Mouse (Mus musculus): ENCODE measurements around the gene Stxbp5l. TPM values are rescaled to one million over a fixed set of nuclear protein-coding genes. Genes with fewer than 3 reads are reported as not detected.
A peak's percentile ranks its signal among the peaks of the same experiment; 100 is the strongest.
"Not testable (repeated sequence)": the region's sequence is repeated elsewhere in the genome, so short reads cannot be mapped to it uniquely, and the experiment has no call there.

Gene Stxbp5l
- polyA plus RNA-seq, 1 experiment from 2014 or later: 4.5 TPM

- Histone ChIP-seq H3K27ac (no peak overlapping the region), H3K4me1 (no peaks in the 10 kb centered on the region), H3K9ac (no peak overlapping the region), H3K4me2 (no peak overlapping the region), H3K4me3 (no peak overlapping the region), H3K9me3 (replicated peaks) (no peaks in the 10 kb centered on the region), H3K27me3 (no peaks in the 10 kb centered on the region), H3K36me3 (ENCODE audit: poor library complexity, severe bottlenecking) (no peaks in the 10 kb centered on the region)
- 95% methylated on average over 1 of the region's 1 CpGs for WGBS
- no peak for ATAC-seq
Measured at GRCm38 (mm10) chr16:37219151-37219550, 165.6 kb downstream of the Stxbp5l start.

GRCm38 (mm10) chr16:37208783-37209182 is 176.0 kb downstream of the Stxbp5l start:
- no peak overlapping the region for H3K4me2 ChIP-seq
- H3K27me3 ChIP-seq: no peaks in the 10 kb centered on the region
- no peaks in the 10 kb centered on the region for H3K9me3 ChIP-seq (replicated peaks)
- no peak overlapping the region for H3K9ac ChIP-seq
- no peaks in the 10 kb centered on the region for H3K36me3 ChIP-seq (ENCODE audit: poor library complexity, severe bottlenecking)
- H3K4me3 ChIP-seq: no peak overlapping the region
- H3K27ac ChIP-seq: no peak overlapping the region
- H3K4me1 ChIP-seq: no peaks in the 10 kb centered on the region
- no peak for ATAC-seq

- H3K27ac ChIP-seq: no peak overlapping the region
- H3K4me2 ChIP-seq: no peak overlapping the region
- no peaks in the 10 kb centered on the region for H3K27me3 ChIP-seq
- no peaks in the 10 kb centered on the region for H3K36me3 ChIP-seq (ENCODE audit: poor library complexity, severe bottlenecking)
- H3K9me3 ChIP-seq (replicated peaks): no peaks in the 10 kb centered on the region
- no peak overlapping the region for H3K9ac ChIP-seq
- no peaks in the 10 kb centered on the region for H3K4me1 ChIP-seq
- ATAC-seq: no peak
- no peak overlapping the region for H3K4me3 ChIP-seq
Measured at GRCm38 (mm10) chr16:37194152-37194551, 190.6 kb downstream of the Stxbp5l start.

- ATAC-seq: not testable (repeated sequence)
Measured at GRCm38 (mm10) chr16:37125190-37125589, 259.6 kb downstream of the Stxbp5l start.

GRCm38 (mm10) chr16:37109285-37109684 is 275.5 kb downstream of the Stxbp5l start:
- Histone ChIP-seq H3K9me3 (replicated peaks) (no peaks in the 10 kb centered on the region), H3K4me1 (no peaks in the 10 kb centered on the region), H3K27ac (no peak overlapping the region), H3K4me2 (no peak overlapping the region), H3K9ac (no peak overlapping the region), H3K27me3 (no peaks in the 10 kb centered on the region), H3K4me3 (no peak overlapping the region), H3K36me3 (ENCODE audit: poor library complexity, severe bottlenecking) (no peaks in the 10 kb centered on the region)
- ATAC-seq: peak; percentile 96
- WGBS: 28% methylated on average over 3 of the region's 3 CpGs

More at GRCm38 (mm10) chr16:37125190-37125589, 259.6 kb downstream of the Stxbp5l start:
- not testable (repeated sequence) for H3K9me3 ChIP-seq (replicated peaks); H3K4me1 ChIP-seq; H3K27ac ChIP-seq; H3K9ac ChIP-seq; H3K4me3 ChIP-seq; H3K4me2 ChIP-seq; H3K27me3 ChIP-seq; H3K36me3 ChIP-seq (ENCODE audit: poor library complexity, severe bottlenecking)
- 97% methylated on average over 1 of the region's 1 CpGs for WGBS

- no peaks in the 10 kb centered on the region for H3K4me1 ChIP-seq
- H3K9ac ChIP-seq: no peak overlapping the region
- H3K27me3 ChIP-seq: no peaks in the 10 kb centered on the region
- WGBS: 30% methylated on average over 5 of the region's 5 CpGs
- no peaks in the 10 kb centered on the region for H3K36me3 ChIP-seq (ENCODE audit: poor library complexity, severe bottlenecking)
- no peak overlapping the region for H3K4me3 ChIP-seq
- peak; percentile 51; the same call in 1 of the 2 replicates for ATAC-seq
- H3K9me3 ChIP-seq (replicated peaks): no peaks in the 10 kb centered on the region
- no peak overlapping the region for H3K4me2 ChIP-seq
- H3K27ac ChIP-seq: no peak overlapping the region
Measured at GRCm38 (mm10) chr16:37108763-37109162, 276.0 kb downstream of the Stxbp5l start.

- Histone ChIP-seq H3K36me3 (ENCODE audit: poor library complexity, severe bottlenecking) (peaks cover 33% of the 10 kb centered on the region), H3K27me3 (no peaks in the 10 kb centered on the region), H3K27ac (no peak overlapping the region), H3K4me3 (no peak overlapping the region), H3K9me3 (replicated peaks) (no peaks in the 10 kb centered on the region), H3K4me2 (no peak overlapping the region), H3K9ac (no peak overlapping the region), H3K4me1 (no peaks in the 10 kb centered on the region)
- WGBS: 68% methylated on average over 4 of the region's 4 CpGs
- no peak for ATAC-seq
Measured at GRCm38 (mm10) chr16:37094169-37094833, 290.5 kb downstream of the Stxbp5l start.

- Histone ChIP-seq H3K4me1 (no peaks in the 10 kb centered on the region), H3K27me3 (no peaks in the 10 kb centered on the region), H3K4me3 (no peak overlapping the region), H3K9me3 (replicated peaks) (no peaks in the 10 kb centered on the region), H3K4me2 (no peak overlapping the region), H3K27ac (no peak overlapping the region), H3K9ac (no peak overlapping the region), H3K36me3 (ENCODE audit: poor library complexity, severe bottlenecking) (peaks cover 42% of the 10 kb centered on the region)
- ATAC-seq: no peak
- 87% methylated on average over 1 of the region's 1 CpGs for WGBS
Measured at GRCm38 (mm10) chr16:37089648-37090047, 295.1 kb downstream of the Stxbp5l start.

- H3K27me3 ChIP-seq: no peaks in the 10 kb centered on the region
- no peaks in the 10 kb centered on the region for H3K4me1 ChIP-seq
- H3K27ac ChIP-seq: no peak overlapping the region
- H3K36me3 ChIP-seq (ENCODE audit: poor library complexity, severe bottlenecking): peaks cover 35% of the 10 kb centered on the region
- ATAC-seq: no peak
- WGBS: 83% methylated on average over 5 of the region's 5 CpGs
- no peak overlapping the region for H3K4me3 ChIP-seq
- no peak overlapping the region for H3K9ac ChIP-seq
- H3K9me3 ChIP-seq (replicated peaks): no peaks in the 10 kb centered on the region
- no peak overlapping the region for H3K4me2 ChIP-seq
Measured at GRCm38 (mm10) chr16:37072354-37072753, 312.4 kb downstream of the Stxbp5l start.

Other genes with a start within 250 kb of the Stxbp5l start
- gene Gtf2e1, start 154.8 kb upstream of the Stxbp5l start, polyA plus RNA-seq (2015; fragmentation: Nextera tagmentation; extraction: Ambion mirVana): 41.9 and 43.0 TPM in 2 replicates
- gene Rabl3, start 154.9 kb upstream of the Stxbp5l start, polyA plus RNA-seq (2015; fragmentation: Nextera tagmentation; extraction: Ambion mirVana): 25.9 and 28.1 TPM in 2 replicates
- gene Hgd, start 195.2 kb upstream of the Stxbp5l start, polyA plus RNA-seq (2015; fragmentation: Nextera tagmentation; extraction: Ambion mirVana): 0.27 and 0.38 TPM in 2 replicates

All from forebrain, embryonic 13.5 days (tissue).